Mouse (Mus musculus) induced T-regulatory cell, adult 2 months (primary cell): ENCODE data around the gene Pcsk6.

Experiments
- DNase-seq: peaks from one replicate; pipeline ENCODE4 v3.0.0-alpha.2; 2012; ENCODE audit warnings: low read depth

Pcsk6 gene

DNA sequence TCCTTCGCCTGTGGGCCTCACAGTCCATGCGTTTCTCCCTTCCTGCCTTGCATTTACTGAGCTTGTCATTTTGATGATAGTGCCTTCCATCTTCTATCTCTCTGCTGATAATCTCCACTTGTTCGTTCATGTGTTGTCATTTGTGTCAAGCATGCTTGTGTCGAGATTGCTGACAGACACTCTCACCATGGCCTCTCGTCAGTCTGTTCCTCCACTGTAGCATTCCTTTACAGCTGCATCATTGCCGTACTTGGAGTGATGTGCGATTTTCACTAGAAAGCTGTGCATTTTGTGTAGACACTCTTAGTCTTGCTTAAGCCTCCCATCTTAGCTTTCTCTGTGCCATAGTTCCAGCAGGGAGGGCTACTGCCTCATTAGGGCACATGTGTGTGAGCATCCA, 79.5 kb downstream of the Pcsk6 start:
- DNase-seq = no peak

DNA sequence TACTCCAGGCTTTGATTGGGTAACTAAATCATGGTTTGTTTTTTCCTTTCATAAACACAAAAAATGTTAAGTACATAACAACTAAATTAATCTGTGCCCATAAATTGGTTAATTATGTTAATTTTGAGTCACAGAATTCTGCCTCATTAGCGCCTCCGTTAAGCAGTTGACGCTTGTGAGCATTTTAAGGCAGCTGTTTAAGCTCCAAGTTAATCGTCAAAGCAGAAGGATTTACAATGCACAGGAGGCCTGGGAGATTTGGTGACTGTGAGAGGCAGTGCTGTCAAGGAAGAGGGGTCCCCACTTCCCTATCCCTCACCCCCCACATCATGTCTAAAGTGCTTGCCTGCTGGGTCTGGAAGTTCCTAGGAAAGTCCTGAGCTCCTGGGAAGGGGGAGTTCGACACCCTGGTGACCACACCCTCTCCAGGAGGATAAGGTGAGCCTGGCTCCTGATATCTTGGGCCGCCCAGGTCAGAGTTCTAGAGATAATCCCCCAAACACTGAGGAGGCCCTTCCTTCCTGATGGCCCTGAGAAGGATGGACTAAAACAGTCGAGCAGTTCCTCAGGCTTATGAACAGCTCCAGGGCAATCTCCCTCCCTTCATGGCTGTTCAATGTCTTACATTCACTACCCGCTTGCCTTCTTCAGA, 83.9 kb downstream of the Pcsk6 start:
- no peak for DNase-seq

DNA sequence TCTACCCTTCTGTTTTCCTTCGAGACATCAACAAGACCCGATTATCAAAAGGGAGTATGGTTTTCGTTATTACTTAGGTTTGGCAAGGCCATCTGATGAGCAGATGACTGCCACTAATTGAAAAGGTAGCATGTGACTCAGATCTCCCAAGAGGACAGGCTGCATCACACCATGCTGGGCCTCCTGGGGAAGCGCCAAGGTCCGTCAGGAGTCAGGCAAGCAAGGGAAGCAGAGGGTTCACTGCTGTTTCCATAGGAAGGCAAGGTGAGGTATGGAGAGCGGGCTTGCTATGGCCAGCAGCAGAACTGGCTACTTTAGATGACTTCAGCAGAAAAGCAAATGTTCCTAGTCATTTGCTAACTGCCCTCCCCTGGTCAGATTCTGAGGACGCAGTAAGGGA, 84.9 kb downstream of the Pcsk6 start:
- DNase-seq = no peak

DNA sequence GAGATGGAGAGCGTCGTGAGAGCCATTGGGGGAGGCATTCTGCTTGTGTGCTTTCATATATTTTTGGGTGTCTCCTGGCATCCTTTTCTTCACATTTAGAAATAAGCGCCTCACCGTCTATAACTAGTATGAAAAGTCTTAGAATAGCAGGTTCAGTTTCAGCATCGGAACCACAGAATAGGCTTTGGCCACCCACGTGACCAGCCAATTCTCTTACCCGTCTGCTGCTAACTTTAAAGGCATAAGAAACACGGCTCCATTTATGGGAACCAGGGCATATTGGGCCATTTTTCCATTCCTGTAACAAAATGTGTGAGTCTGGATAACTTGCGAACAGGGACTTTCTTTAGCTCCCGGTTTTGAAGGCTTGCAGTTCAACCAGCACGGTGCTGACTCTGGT, 87.4 kb downstream of the Pcsk6 start:
- DNase-seq = no peak

DNA sequence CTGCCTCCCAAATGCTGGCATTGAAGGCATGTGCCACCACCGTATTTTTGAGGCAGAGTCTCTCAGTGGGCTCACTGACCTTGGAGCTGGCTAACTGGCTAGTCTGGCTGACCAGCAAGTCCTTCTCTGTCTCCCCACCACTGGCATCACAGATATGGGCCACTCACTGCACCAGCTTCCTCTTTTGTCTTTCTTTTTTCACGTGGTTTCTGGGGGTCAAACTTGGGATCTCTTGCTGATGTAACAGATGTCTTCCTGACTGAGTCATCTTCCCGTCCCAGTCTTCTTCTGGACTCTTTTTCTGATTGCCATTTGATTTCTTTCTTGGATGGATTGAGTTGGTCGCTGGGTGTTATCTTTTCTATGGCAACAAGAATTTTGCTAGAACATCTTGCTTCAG, 93.0 kb downstream of the Pcsk6 start:
- DNase-seq = no peak

DNA sequence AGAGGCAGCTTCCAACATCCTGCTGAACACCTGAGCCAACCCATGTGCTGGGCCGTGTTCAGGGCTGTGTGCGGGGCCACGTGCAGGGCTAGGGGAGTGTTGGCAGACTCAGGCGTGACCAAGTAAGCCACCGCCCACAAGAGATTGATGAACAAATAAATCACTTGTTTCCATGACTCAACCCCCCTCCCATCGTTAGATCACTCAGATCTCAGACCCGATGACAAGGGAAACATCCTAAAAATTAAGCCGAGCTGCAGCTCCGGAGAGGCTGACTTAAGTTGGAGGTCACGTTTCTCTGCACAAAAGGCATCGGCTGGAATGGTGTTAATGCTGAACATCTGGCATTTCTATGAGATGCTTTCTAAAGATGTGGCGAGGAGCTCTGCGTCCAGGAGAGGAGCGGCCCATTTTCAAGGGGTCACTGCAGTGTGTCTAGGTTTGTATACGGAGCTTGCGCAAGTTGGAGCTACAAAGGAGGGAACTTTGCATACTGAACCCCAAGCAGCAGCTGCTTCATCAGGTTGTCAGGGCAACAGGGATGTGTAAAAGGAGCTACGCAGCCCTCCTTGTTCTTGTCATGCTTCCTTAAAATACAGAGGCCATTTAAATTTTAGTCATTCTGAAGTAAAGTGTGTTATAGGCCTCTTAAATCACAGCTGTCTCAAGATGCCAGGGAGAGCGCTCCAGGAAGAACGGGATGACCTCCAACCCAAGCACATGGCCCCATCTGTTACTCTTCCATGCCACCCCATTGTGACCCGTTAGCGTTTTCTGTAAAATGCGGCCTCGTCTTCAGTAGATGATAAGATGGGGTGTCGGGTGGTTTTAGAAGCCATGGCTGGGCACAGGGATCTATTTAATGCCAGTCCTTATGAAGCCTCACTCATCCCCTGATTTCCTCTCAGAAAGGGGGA, 94.0 kb downstream of the Pcsk6 start:
- DNase-seq = no peak

DNA sequence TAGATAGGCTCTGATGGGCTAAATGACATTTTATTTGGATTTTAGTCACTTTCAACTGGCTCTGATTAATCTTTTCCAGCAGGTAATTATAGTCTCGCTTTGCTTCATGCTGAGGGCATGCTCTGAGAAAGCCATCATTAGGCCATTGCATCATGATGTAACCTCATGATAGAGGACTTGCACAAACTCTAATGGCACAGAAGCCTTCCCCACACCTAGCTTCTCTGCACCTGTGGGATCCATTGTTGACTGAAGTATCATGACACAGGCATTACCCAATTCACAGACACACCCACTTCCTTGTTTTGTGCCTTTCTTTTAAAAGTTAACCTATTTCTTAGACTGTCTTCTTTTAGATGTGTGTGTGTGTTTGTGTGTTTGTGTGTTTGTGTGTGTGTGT, 95.7 kb downstream of the Pcsk6 start:
- DNase-seq = no peak

DNA sequence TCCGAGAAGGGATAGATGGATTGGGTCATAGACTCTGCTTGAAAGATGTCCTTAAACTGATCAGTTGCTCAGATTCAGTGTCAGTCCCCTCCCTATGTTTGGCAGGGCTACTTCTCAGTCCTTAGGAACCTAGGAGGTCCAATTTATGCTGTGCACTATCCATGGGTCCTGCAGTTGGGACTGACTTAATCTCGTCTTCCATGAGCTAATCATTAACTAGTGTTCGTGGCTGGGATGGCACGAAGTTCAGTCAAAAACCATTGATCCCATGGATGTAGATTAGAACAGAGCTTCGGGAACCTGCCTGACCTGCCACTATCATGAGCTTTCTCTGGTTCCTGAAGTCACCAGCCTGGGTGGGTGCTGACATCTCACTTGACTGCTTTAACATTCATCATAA, 96.6 kb downstream of the Pcsk6 start:
- DNase-seq = no peak

DNA sequence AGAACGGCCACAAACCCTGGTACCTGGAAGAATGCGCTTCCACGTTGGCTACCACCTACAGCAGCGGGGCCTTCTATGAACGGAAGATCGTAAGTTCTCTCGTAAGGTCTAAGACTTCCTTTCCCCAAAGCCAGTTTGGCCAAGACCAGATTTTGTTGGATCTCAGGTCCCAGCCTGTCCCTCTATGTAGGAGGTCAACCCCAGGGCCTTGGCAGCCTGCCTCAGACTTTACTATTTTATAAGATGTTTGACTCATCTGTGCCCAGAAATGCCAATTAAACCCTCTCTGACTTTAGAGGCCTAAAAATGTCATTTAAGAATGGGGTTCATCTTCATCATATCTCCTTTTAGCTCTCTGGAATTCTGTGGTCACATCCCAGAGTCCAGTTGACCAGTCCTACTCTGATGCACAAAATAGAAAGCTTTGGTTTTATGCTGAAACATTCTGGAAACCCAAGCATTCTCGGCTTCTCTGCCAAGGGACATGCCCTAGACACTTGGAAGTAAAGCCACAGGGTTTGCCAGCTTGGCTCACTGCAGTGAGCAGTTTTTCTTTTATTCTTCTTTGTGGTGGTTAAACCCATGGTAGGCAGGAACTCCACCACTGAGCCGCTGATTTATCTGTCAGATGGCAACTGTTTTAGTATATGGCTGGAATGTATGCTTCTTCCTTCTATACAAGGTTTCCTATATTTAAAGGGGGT, 97.8 kb downstream of the Pcsk6 start:
- DNase-seq = no peak

DNA sequence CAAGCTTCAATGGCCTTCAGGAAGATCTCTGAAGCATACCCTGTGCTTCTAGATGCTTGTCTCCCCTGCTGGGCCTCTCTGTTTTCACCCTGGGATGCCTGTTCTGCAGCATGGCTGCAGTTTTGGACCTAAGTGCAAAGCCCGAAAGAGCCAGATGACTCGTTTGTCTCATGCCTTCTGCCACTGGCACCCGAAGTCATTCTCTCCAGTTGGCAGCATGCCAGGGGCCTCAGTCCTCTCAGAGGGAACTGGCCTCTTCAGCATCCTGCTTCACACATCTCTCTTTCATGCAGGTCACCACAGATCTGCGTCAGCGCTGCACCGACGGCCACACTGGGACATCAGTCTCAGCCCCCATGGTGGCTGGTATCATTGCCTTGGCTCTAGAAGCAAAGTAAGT, 101.1 kb downstream of the Pcsk6 start:
- no peak for DNase-seq

DNA sequence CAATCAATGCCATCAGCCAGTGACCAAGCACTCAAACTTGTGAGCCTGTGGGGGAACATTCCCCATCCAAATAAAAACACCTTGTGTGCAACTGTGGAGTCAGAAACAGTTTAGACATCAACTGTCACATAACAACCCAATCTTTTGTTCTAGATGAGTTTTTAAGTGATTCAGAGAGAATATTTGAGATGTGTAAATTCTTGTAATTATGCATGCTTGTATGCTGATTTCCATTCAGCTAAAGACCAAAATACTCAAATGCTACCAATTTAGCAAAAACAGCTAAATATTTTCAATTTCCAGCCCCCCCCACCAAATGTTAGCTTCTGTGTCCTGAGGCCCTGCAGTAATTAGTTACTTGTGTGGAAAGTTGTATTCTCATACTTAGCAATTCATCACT, 102.9 kb downstream of the Pcsk6 start:
- DNase-seq = no peak

DNA sequence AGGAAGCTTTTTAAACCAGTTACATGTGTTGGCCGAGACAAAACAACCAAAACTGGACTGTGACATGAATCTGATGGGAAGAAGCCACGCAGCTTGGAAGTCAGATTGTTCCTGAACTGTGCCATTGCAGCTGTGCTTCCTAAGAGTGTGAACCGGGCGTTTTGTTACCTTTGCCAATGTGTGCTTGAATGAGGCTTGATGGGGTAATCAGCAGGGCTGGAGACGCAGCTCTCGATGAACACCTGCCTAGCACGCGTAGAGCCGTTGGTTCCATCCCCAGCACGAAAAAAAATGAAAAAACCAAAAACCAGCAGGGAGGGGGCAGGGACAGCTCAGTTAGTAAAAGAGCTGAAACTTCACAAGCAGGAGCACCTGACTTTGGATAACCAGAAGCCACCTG, 109.8 kb downstream of the Pcsk6 start:
- DNase-seq = no peak

DNA sequence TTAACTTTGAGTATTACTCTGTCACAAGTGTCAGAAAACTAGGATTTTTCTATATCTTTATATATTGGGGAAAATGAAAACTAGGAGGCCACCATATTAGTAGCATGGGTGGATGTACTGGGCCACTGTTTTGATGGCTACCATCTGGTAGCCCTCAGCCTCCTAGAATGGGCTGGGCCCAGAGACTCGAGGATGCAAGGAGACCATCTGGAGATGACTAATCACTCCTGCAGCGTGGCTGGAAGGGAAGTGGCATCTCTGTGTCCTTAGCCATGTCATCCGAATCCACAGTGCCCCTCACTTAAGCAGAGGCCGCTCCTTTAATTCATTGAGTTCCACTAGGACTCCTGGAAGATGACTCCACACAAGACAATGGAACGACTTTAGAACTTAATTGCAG, 115.8 kb downstream of the Pcsk6 start:
- DNase-seq = no peak

DNA sequence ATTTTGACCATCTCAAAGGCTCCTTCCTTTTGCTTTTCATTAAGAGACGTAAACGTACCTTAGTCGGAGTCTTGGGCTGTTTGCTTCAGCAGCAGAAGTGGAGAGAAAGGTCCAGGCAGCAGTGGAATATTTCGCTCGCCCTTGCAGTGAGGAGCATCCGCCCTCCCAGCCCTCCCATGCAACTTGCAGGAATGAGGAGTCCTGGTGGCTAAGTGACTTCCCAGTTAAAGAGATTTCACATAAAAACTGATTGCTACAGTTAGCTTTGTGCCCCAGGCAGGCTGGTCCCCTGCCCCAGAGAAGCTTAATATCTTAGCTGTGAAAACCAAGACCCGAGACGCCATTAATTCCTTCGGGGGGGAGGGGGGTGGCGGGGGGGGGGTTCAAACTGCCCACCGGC, 116.4 kb downstream of the Pcsk6 start:
- no peak for DNase-seq

DNA sequence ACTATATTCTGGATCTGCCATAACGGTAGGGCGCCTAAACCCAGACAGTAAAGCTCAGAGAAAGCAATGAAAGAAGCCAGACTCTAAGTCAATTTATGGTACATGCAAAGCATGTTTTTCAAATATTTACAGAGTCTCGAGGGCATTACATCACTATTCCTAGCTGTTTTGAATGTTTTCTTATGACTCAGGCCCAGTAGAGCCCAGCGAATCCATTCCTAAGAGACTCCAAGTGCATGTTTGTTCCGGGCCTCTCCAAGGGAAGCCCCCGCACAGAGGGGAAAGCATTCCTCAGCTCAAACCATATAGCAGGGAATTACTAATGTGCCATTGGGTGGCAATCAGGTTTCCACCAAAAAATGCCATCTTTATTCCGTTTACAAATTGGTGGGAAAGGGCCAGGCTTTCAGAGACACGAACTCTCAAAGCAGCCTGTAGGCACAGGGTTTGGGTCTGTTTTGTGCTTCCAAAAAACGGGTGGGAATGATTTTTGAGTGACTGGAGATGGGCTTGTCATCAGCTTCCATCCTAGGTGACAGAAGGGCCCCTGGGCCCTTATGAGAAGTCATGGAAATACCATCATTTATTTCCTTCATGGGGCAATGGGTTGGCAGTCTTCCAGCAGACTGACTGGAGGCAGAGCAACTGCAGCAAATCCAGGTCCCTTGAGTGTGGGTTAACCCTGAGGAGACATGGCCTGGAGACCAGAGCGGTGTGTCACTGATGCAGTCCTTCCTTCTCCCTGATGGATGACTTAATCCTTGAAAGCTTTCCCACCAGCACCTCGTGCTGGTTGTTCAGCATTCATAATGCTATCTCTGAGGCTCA, 117.7 kb downstream of the Pcsk6 start:
- no peak for DNase-seq

DNA sequence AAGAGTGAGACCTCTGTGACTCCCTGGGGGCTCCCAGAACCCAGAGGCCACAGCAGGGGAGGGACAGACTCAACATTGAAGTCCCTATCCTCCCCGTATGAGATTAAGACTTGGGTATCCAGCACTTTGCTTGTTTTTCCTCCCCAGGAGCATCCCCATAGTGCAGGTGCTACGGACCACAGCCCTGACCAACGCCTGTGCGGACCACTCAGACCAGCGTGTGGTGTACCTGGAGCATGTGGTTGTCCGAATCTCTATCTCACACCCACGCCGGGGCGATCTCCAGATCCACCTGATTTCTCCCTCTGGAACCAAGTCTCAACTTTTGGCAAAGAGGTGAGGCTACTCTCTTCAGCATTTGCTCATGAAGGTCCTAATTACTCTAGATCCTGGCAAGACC, 118.5 kb downstream of the Pcsk6 start:
- no peak for DNase-seq

DNA sequence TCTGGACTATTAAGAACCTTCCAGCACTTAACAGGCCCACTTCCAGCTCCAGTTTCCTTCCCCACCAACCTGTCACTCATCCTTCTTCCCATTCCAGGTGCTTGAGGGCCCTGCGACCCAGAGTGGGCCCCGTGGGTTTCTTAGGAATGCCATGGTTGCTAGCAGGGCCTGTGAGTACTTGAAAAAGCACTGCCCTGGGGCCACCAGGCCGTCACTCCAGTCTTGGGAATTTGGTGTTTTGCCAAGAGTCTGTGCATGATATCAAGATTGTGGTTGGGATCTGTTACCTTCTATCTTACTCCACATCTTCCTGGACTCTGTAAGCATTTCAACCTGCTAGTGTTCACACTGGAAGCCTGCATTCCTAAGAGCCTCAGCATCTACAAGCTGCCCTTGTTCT, 120.5 kb downstream of the Pcsk6 start:
- DNase-seq = no peak

DNA sequence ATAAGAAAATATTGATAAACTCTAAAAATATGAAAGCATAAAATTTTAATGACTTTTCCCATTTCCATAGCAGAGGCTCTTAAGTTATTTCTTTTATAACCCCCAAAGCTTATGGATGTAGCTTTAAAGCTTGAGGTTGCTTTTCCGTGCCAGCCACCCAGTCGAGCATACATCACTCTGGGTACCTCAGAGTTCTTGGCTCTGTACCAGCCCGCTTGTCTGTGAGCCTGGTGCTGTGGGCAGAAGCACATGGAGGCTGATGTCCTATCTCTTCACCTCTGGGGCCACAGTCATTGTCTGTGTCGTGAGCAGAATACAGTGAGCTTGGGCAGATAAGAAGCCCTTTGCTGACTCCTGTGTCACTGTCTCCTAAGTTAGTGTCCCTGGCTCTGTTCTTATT, 126.7 kb downstream of the Pcsk6 start:
- no peak for DNase-seq

DNA sequence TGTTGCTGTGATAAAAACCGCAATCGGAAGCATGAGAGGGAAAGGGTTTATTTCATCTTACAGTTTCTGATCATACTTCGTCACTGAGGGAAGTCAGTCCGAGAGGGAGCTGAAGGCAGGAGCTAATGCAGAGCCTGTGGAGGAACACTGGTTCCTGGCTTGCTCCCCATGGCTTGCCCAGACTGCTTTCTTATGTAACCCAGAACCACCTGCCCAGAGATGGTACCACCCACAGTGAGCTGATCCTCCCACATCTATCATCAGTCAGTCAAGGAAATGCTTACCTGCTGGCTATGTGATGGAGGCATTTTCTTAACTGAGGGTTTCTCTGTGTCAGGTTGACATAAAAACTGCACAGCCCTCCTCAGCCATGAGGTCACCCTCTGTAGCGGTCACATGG, 127.2 kb downstream of the Pcsk6 start:
- DNase-seq = no peak

DNA sequence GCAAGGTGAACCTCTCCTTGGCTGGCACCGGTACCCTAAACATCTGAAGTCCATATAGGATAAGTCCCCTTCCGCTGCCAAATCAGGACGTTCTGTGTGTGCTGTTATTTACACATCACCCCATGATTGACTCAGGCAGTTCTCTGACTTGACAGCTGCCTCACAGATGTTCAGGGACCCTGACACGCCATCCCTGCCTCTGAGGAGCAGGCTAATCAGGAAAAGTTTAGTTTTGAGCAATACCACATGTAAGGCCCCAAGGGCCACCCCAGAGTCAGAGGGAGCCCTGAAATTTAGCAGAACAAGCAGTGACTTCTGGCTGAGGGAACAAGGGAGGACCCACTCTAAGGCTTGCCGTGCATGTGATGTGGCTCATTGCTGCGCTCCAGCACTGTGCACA, 130.8 kb downstream of the Pcsk6 start:
- DNase-seq = no peak

DNA sequence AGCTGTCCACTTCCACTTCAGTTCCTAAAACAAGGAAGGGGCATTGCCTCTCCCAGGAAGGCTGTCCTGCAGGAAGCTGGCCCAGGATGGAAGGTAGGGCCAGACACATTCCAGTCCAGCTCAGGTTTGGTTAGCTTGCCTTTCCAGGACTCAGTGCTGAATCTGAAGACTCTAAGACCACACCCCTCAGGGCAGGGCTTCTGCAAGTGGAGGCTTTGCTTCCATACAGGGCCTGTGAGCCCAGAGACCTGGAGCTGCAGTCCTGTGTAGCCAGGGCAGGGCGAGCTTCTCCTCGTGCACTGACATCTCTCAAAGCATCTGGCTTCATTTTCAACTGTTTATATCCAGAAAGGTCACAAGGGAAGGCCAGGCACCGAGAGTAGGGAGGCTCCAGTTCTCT, 131.9 kb downstream of the Pcsk6 start:
- DNase-seq = no peak

DNA sequence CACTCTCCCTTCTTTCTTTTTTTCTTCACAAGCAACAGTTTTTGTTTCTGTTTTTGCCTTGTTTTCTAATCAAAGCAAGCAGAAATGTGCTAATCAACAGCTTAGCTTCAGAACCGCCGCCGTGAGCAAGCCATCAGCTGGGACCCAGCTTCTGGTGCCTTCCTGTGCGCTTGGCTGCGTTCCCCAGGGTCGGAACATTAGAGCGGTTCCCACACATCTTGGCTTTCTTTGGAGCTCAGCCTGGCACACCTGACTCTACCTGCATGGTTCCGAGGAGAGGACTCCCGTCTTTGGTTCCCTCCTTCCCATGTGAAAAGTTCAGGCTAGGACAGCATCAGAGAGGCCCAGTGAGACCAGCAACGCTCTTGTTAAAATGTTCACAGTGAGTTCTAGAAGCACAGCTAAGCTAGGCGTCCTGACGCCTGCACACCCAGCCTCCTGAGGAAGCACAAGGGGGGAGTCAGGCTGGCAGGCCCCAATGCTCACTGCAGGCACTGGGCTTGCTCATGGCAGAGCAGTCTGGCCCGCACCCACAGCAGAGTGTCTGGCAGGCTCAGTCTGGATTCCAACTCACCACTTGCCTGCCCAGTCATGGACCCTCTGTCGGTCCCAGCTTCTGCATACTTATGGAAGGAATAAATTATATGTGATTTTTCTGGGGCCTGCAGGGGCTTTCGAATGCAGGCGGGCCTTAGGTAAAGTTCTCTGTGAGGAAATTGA, 139.7 kb downstream of the Pcsk6 start:
- DNase-seq = no peak
